Mouse (Mus musculus) liver, embryonic 14.5 days (tissue): Measurements from ENCODE around the gene Pbx1. TPM values are rescaled to one million over a fixed set of nuclear protein-coding genes. Genes with fewer than 3 reads are reported as not detected.

Experiments
- ATAC-seq: fragments of 200-750 bp; cut with Nextera tagmentation; 2 replicates; pipeline ENCODE4 v1.8.0; 2017; ENCODE audit warnings: moderate number of reproducible peaks, mild to moderate bottlenecking, moderate library complexity; ENCODE audit not compliant: insufficient read depth
- DNase-seq, 3 experiments: peaks; one replicate each; pipeline ENCODE4 v3.0.0-alpha.2; 2012 to 2013; ENCODE audit warnings: low read depth in 3 of 3, low spot score in 3 of 3
- H3K27ac ChIP-seq: fragments of 300-500 bp; sonication (generic); 2 replicates; pipeline ENCODE4 v1.5.1; 2014; ENCODE audit warnings: moderate library complexity, mild to moderate bottlenecking, control low read depth, inconsistent platforms
- H3K27me3 ChIP-seq: fragments of 300-500 bp; sonication (generic); 2 replicates; pipeline ENCODE4 v1.6.1; 2014; ENCODE audit warnings: mild to moderate bottlenecking, low read length, moderate library complexity; ENCODE audit not compliant: control insufficient read depth, insufficient read depth
- H3K36me3 ChIP-seq: fragments of 300-500 bp; sonication (generic); replicated peaks from 2 replicates; pipeline ENCODE4 v1.6.1; 2014; ENCODE audit warnings: low read depth; ENCODE audit not compliant: control insufficient read depth, insufficient read depth
- H3K4me1 ChIP-seq, 2 experiments: fragments of 200-500 bp in 1 of 2; fragments of 300-500 bp in 1 of 2; sonication (generic) in 1 of 2; replicated peaks; 2 replicates each; pipeline ENCODE4 v1.6.1; 2012 to 2014; ENCODE audit warnings: antibody characterized with exemption in 1 of 2, inconsistent platforms in 1 of 2, low read length in 1 of 2; ENCODE audit not compliant: control insufficient read depth in 2 of 2, insufficient read depth in 2 of 2
- H3K4me2 ChIP-seq: fragments of 300-500 bp; sonication (generic); 2 replicates; pipeline ENCODE4 v1.6.1; 2014; ENCODE audit warnings: low read depth, mild to moderate bottlenecking, control low read depth, moderate library complexity
- H3K4me3 ChIP-seq, 2 experiments: fragments of 200-500 bp in 1 of 2; fragments of 300-500 bp in 1 of 2; sonication (generic) in 1 of 2; 2 replicates each; pipeline ENCODE4 v1.5.1; 2012 to 2014; ENCODE audit warnings: low read depth in 2 of 2, low read length in 2 of 2, mild to moderate bottlenecking in 2 of 2, control low read depth in 1 of 2, inconsistent platforms in 1 of 2, moderate library complexity in 1 of 2; ENCODE audit not compliant: insufficient read depth in 1 of 2
- H3K9ac ChIP-seq: fragments of 300-500 bp; sonication (generic); replicated peaks from 2 replicates; pipeline ENCODE4 v1.6.1; 2014; ENCODE audit warnings: mild to moderate bottlenecking, control low read depth, moderate library complexity
- H3K9me3 ChIP-seq: fragments of 300-500 bp; sonication (generic); 2 replicates; pipeline ENCODE4 v1.6.1; 2016; ENCODE audit warnings: low read length, mixed read lengths; ENCODE audit not compliant: control insufficient read depth
- CTCF ChIP-seq: IDR thresholded peaks from 2 replicates; pipeline ENCODE4 v1.5.1; 2016; ENCODE audit warnings: antibody characterized with exemption, low read depth, control low read depth
- EP300 ChIP-seq: IDR thresholded peaks from 2 replicates; pipeline ENCODE4 v1.6.1; 2016; ENCODE audit warnings: antibody characterized with exemption, low read depth
- WGBS: fragments of 180-500 bp; shearing (Covaris S2); extraction: QIAGEN DNeasy Blood & Tissue Kit; methylation state at CpG from one replicate; pipeline ENCODE4 v1.1.7; 2014; ENCODE audit not compliant: insufficient replicate concordance; 5-methylcytosine and 5-hydroxymethylcytosine counted together
- polyA plus RNA-seq, 2 experiments: library from polyadenylated mRNA; depleted of rRNA in 1 of 2; stranded (reverse) in 1 of 2; unstranded in 1 of 2; fragments of >200 nt; fragmentation: Nextera tagmentation in 1 of 2; extraction: Ambion mirVana in 1 of 2; gene quantifications; 2 replicates each; pipeline versions ENCODE4 v1.2.1 to v1.2.3; 2012 to 2014

The Pbx1 gene
- polyA plus RNA-seq, 2 experiments, result 1.7 to 2.7 TPM

GRCm38 (mm10) chr1:168426900-168427299 lies 5.2 kb downstream of the Pbx1 start:
- Histone ChIP-seq H3K4me2 (no peak overlapping the region), H3K27ac (no peak overlapping the region), H3K27me3 (no peaks in the 10 kb centered on the region), H3K4me3 (no peak overlapping the region), H3K36me3 (no peaks in the 10 kb centered on the region), H3K4me1 (peaks cover 0 to 2% of the 10 kb centered on the region in 2 experiments; a peak in 1 of 4 replicates), H3K9me3 (no peaks in the 10 kb centered on the region), H3K9ac (no peak overlapping the region)
- WGBS, result 58% methylated on average over 9 of the region's 9 CpGs
- no peak for TF ChIP-seq EP300
- no peak for TF ChIP-seq CTCF
- no peak for DNase-seq
- ATAC-seq, result no peak

DNA sequence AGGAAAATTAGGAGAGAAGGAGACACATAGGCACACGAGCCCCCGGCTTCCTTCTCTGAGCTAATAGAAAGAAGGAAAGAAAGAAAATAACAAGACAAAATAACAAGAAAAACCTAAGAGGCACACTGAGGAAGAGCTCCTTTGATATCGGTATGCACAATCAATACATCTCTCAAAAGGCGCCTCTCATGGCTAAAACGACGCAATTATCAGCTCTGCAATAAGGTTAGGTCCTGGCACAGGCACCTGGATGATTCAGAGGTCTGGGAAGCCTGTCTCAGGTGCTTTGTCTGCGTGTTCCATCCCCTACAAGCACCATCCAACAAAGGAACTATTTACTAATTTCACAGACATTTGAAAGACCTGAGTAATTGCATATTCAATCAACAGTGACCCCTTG lies 5.8 kb downstream of the Pbx1 start:
- TF ChIP-seq EP300 (no peak), CTCF (no peak)
- Histone ChIP-seq H3K36me3 (no peaks in the 10 kb centered on the region), H3K27me3 (no peaks in the 10 kb centered on the region), H3K9ac (no peak overlapping the region), H3K9me3 (no peaks in the 10 kb centered on the region), H3K27ac (no peak overlapping the region), H3K4me2 (no peak overlapping the region; the same call in 1 of the 2 replicates), H3K4me3 (no peak overlapping the region), H3K4me1 (peaks cover 0 to 2% of the 10 kb centered on the region in 2 experiments; a peak in 1 of 4 replicates)
- no peak for DNase-seq
- 53% methylated on average over 7 of the region's 7 CpGs for WGBS
- no peak for ATAC-seq

- Histone ChIP-seq H3K36me3 (no peaks in the 10 kb centered on the region), H3K4me2 (no peak overlapping the region), H3K27me3 (no peaks in the 10 kb centered on the region), H3K4me1 (peaks cover 0 to 2% of the 10 kb centered on the region in 2 experiments; a peak in 1 of 4 replicates), H3K9me3 (no peaks in the 10 kb centered on the region), H3K4me3 (no peak overlapping the region), H3K27ac (no peak overlapping the region), H3K9ac (no peak overlapping the region)
- DNase-seq (no peak), ATAC-seq (no peak)
- WGBS, result 49% methylated on average over 5 of the region's 5 CpGs
- TF ChIP-seq EP300, result no peak
- TF ChIP-seq CTCF, result no peak
Measured at GRCm38 (mm10) chr1:168425017-168425705, 6.9 kb downstream of the Pbx1 start.

- WGBS, result 71% methylated on average over 11 of the region's 11 CpGs
- no peaks in the 10 kb centered on the region for H3K9me3 ChIP-seq
- H3K27ac ChIP-seq, result no peak overlapping the region
- H3K36me3 ChIP-seq, result no peaks in the 10 kb centered on the region
- no peak overlapping the region for H3K4me3 ChIP-seq
- no peak overlapping the region for H3K4me2 ChIP-seq
- ATAC-seq, result no peak
- H3K4me1 ChIP-seq, result peaks cover 0 to 2% of the 10 kb centered on the region in 2 experiments; a peak in 1 of 4 replicates
- TF ChIP-seq CTCF (no peak), EP300 (no peak)
- DNase-seq, result no peak
- no peak overlapping the region for H3K9ac ChIP-seq
- H3K27me3 ChIP-seq, result no peaks in the 10 kb centered on the region
Measured at GRCm38 (mm10) chr1:168423389-168423930, 8.6 kb downstream of the Pbx1 start.

- Histone ChIP-seq H3K9me3 (no peaks in the 10 kb centered on the region), H3K4me2 (no peak overlapping the region), H3K27ac (no peak overlapping the region), H3K4me1 (peaks cover 0 to 2% of the 10 kb centered on the region in 2 experiments; a peak in 1 of 4 replicates), H3K9ac (no peak overlapping the region), H3K4me3 (no peak overlapping the region), H3K27me3 (no peaks in the 10 kb centered on the region), H3K36me3 (no peaks in the 10 kb centered on the region)
- WGBS, result 53% methylated on average over 9 of the region's 9 CpGs
- no peak for TF ChIP-seq EP300
- no peak for TF ChIP-seq CTCF
- no peak for DNase-seq
- ATAC-seq, result no peak
Measured at GRCm38 (mm10) chr1:168418903-168419302, 13.2 kb downstream of the Pbx1 start.
